Mouse (Mus musculus) left cerebral cortex, postnatal 4 days (tissue): ENCODE results near the gene Olfr27. TPM values are rescaled to one million over a fixed set of nuclear protein-coding genes. Genes with fewer than 3 reads are reported as not detected.

Experiments
- DNase-seq: peaks from one replicate; pipeline ENCODE4 v3.0.0-alpha.2; 2022
- intact Hi-C: fragments of 180-260 bp; cut with DNase I; formaldehyde crosslinking; loops from one replicate; pipeline ENCODE4 v1.15.1; 2025
- total RNA-seq, 2 experiments: library from RNA; stranded (reverse); gene quantifications; 2 replicates each; pipeline ENCODE4 v1.2.3; 2021

The Olfr27 gene
- not detected for total RNA-seq

DNA sequence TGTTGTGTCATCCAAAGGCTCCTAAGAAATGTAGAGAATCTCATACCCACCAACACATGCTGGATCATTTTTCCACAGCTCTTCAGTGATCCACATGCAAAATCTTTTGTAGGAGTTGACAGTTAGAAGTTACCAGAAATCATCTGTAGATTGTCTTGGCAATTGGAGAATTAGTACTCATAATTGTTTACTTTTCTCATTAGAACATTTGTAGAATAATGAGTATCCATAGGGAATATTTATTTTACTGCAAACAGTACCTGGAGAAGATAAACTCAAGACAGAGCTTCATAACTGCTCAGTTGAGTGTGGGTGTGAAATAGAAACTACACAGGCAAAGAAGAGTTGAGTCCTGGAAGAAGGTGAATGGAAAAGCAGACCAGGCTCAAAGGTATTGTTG lies at the start of gene Olfr27:
Gene Olfr27, plus strand, starts transcription at position 301 of the 400 bp plus-strand sequence.
- no peak for DNase-seq
- intact Hi-C loops = no loop called here

DNA sequence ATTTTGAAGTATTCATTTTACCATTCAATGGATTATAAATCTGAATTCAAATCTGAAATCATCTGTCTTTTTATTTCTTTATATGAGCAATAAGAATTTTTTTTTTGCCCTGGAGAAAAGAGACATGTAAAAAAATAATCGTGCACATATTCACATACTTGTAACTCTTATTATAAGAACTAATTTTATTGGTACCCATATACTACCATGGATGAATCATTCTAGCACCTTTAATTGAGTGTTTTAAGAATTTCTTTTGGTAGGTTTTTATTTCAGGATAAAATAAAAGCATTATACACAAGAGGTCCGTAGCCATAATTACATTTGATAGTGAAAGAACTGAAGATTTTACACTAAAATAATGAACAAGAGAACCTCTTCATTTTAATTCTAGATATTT lies 49.1 kb upstream of the Olfr27 start, which contains the start of gene Olfr938:
Gene Olfr938, minus strand, starts transcription at position 101 of the 400 bp plus-strand sequence.
- intact Hi-C loops = no loop called here
- DNase-seq = no peak

DNA sequence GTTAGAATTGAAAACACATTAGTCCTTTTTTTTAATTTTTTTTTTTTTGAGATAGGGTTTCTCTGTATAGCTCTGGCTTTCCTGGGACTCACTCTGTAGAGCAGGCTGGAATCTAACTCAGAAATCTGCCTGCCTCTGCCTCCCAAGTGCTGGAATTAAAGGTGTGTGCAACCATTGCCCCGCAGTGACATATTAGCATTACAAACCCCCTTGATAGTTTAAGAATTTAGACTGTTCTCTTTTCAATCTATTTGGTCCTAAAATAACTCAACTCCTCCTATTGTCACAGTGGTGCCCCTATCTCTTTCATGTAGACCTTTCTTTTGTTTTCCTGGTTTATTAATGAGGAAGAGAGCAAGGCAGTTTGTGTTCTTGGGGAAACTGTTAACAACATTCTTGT lies 605 bp upstream of the Olfr27 start:
- no peak for DNase-seq
- intact Hi-C loops = no loop called here

GRCm38 (mm10) chr9:39152401-39152800 lies 24.5 kb downstream of the Olfr27 start:
- intact Hi-C loops = no loop called here
- DNase-seq = no peak

GRCm38 (mm10) chr9:39166004-39166403 lies 38.1 kb downstream of the Olfr27 start, which contains the start of gene Olfr943:
Olfr943 (plus strand) TSS chr9:39166304.
- no peak for DNase-seq
- intact Hi-C loops = no loop called here

Other genes with a start within 250 kb of the Olfr27 start
- not detected for gene Olfr930, start 198.3 kb upstream of the Olfr27 start, total RNA-seq
- not detected for gene Olfr933, start 155.8 kb upstream of the Olfr27 start, total RNA-seq
- gene Olfr934, start 139.8 kb upstream of the Olfr27 start, total RNA-seq = not detected
- not detected for gene Olfr935, start 128.4 kb upstream of the Olfr27 start, total RNA-seq
- not detected for gene Olfr146, start 104.8 kb upstream of the Olfr27 start, total RNA-seq
- not detected for gene Olfr937, start 63.2 kb upstream of the Olfr27 start, total RNA-seq
- gene Olfr938, start 49.2 kb upstream of the Olfr27 start, total RNA-seq = not detected
- gene Olfr943, start 38.2 kb downstream of the Olfr27 start, total RNA-seq = not detected
- not detected for gene Olfr944, start 73.8 kb downstream of the Olfr27 start, total RNA-seq
- not detected for gene Olfr1537, start 121.9 kb downstream of the Olfr27 start, total RNA-seq
- not detected for gene Olfr945, start 148.7 kb downstream of the Olfr27 start, total RNA-seq
- gene Olfr948, start 197.9 kb downstream of the Olfr27 start, total RNA-seq = not detected